Mouse (Mus musculus): Measurements from ENCODE around the gene Spn.
"Not testable (repeated sequence)": the region's sequence is repeated elsewhere in the genome, so short reads cannot be mapped to it uniquely, and the experiment has no call there.

The Spn gene

DNA sequence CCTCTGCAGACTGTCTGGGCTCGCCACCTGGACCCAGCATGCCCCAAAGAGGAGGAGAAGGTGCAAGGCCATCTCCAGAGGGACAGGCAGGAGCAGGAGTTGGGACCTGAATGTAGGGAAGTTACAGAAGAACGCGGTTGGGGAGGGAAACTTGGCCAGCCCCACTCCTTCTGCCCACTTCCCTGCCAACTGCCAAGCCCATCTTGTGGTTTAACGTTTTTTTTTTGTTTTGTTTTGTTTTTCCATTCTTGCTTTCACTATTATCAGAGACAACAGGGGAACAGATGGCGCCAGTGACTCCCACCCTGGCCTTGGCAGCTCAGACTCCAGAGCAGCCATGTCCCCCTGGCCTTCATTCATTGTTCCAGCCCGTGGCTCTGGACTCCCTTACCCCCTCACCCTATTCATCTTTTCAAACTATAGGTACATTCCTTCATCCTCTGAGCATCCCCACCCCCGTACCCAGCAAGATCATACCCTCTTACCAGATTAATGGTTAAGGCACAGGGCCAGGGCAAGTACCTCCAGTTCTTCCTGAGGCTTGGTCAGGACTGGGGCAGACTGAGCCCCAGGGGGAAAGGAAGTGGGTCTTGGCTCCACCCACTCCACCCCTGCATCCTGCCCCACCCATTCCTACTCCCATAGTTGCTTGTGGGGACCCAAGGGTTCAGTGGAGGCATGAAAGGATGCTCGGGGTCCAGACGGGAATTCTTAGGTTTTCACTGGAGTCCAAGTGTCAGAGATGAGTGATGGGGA lies at the start of gene Spn:
Gene Spn (minus strand): TSS at position 562 of the 756 bp plus-strand sequence.
- DNase-seq (ENCODE audit: low spot score in 2 of 2): peak; percentile 65 to 76

GRCm38 (mm10) chr7:127187351-127187750 lies 49.7 kb upstream of the Spn start:
- no peak for DNase-seq (ENCODE audit: low spot score in 2 of 2)

GRCm38 (mm10) chr7:127185601-127186000 lies 48.0 kb upstream of the Spn start:
- peak in 1 of 2 experiments; percentile 62 for DNase-seq (ENCODE audit: low spot score in 2 of 2)

DNA sequence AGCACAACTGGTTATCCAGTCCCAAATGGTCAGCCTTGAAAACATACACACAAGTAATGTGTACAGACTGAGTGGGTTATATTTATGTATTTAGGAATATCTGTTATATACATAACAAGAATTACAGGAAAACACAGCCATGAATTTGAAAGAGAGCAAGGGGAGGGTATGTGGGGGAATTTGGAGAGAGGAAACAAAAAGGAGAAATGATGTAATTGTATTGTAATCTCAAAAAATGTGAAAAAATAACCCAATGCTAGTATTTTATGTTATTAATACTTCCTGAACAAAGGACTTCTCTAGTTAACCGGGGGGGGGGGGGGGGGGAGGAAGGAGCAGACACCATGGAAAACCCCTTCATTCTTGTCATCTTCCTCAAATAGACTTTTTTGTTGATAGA lies 47.1 kb upstream of the Spn start:
- no peak for DNase-seq (ENCODE audit: low spot score in 2 of 2)

DNA sequence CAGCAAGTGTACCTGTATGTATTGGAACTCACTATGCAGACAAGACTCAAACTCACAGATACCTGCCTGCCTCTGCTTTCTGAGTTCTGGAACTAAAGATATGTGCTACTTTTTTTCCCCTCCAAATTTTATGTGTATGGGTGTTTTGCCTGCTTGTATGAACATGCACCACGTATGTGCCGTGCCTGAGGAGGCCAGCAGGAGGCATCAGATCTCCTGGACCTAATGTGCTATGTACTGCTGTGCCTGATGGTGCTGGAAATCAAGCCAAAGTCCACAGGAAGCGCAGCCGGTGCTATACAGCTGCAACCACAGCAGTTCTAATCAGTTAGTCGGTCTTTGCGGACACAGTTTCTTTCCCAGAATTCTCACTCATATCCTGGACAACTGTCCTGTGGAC lies 46.2 kb upstream of the Spn start:
- DNase-seq (ENCODE audit: low spot score in 2 of 2): peak; percentile 63 to 72

GRCm38 (mm10) chr7:127183345-127183744 lies 45.7 kb upstream of the Spn start:
- DNase-seq (ENCODE audit: low spot score in 2 of 2): no peak

- not testable (repeated sequence) for DNase-seq (ENCODE audit: low spot score in 2 of 2)
Observed at GRCm38 (mm10) chr7:127181724-127182123, 44.1 kb upstream of the Spn start.

DNA sequence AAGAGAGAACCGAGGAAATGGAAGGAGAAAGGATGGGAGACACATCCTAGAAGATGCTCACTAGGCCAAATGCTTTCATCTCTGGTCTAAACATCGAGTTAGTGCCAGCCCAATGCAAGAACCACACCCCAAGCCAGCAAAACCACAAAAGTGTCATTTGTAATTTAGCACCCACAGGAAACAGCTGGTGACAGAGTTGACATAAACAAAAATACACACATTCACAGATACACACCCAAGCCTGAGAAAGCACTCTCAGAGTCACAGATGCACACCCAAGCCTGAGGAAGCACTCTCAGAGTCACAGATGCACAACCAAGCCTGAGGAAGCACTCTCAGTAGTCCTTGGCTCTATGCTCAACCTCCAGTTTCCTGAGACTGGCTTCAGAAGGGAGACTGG lies 43.2 kb upstream of the Spn start:
- DNase-seq (ENCODE audit: low spot score in 2 of 2): no peak

DNA sequence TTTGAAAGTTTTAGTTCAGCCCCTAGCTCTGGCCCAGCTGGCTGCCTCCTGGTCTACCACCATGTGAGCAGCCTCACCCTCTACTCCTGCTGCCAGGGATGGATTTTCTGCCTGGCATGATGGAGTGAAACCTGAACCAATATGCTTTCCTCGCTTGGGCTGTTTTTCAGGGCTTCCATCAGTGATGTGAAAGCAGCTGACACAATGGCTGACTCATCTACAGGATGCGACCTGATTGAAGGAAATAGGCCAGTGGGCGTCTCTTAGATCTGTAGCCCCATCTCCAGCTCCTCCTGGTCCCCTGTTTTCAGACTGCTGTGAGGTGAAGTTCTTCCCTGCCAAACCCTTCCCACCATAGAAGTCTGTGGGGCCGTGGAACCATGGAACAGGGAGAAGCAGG lies 39.3 kb upstream of the Spn start:
- no peak for DNase-seq (ENCODE audit: low spot score in 2 of 2)

DNA sequence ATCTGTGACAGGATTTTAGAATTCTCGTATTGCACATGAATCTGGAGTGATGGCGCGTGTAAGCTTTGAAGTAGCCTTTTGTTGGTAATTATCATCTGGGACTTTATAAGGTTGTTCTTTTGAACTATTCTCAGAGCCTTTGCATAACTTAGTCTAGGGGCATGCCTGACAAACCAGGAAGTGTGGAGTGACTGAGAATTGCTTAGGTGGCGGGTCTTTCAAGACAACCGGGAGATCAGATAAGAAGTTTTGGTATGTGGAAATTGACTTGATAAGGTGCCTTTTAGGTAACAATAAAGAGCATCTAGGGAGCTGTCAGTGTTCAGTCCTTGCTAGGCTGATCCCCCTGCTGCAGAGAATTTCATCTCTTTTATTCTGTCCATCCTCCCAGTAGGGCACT lies 28.9 kb upstream of the Spn start:
- no peak for DNase-seq (ENCODE audit: low spot score in 2 of 2)

- no peak for DNase-seq (ENCODE audit: low spot score in 2 of 2)
Observed at GRCm38 (mm10) chr7:127165607-127166493, 28.2 kb upstream of the Spn start.

GRCm38 (mm10) chr7:127164002-127164401 lies 26.4 kb upstream of the Spn start:
- DNase-seq (ENCODE audit: low spot score in 2 of 2): no peak

GRCm38 (mm10) chr7:127162546-127162945 lies 24.9 kb upstream of the Spn start:
- no peak for DNase-seq (ENCODE audit: low spot score in 2 of 2)

DNA sequence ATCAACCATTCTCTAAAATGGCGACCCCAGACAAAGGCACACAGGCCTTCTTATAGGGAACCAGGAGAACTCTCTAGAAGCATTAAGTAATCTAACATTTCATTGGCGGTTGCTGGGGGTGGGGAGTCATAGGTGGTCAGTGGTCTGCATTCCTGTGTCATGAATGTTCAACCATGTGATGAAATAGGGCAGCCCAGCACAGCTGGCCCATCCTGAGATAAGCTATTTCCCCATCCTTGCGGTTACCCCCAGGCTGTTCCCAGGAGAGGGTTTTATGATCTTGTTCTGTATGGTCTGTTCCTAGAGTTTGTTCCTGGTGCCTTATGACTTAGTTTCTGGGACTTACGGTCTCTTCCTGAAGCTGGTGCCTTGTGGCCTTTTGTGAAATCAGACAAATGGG lies 19.9 kb upstream of the Spn start:
- DNase-seq (ENCODE audit: low spot score in 2 of 2): no peak

- DNase-seq (ENCODE audit: low spot score in 2 of 2): no peak
Observed at GRCm38 (mm10) chr7:127153477-127153876, 15.9 kb upstream of the Spn start.

DNA sequence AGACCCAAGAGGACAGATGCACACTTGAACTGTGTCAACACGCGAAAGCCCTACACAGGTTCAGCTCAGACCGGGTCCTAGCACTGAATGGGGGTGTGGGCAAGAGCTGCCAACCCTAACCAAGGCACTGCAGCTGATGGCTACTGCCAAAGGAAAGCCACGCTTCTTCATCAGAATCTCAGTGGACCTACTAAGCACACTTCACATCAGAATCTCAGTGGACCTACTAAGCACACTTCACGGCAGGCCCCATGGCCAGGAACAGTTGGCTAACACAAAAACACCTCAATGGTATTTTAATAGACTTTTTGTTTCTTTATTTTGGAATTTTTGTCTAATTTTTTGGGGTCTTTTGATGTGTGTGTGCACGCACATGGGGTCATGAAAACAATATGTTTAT lies 14.8 kb upstream of the Spn start:
- DNase-seq (ENCODE audit: low spot score in 2 of 2): no peak

GRCm38 (mm10) chr7:127147901-127148300 lies 10.3 kb upstream of the Spn start:
- DNase-seq (ENCODE audit: low spot score in 2 of 2): no peak

GRCm38 (mm10) chr7:127146267-127146603 lies 8.6 kb upstream of the Spn start:
- DNase-seq (ENCODE audit: low spot score in 2 of 2): no peak

- DNase-seq (ENCODE audit: low spot score in 2 of 2): no peak
Observed at GRCm38 (mm10) chr7:127145387-127146266, 8.0 kb upstream of the Spn start.

DNA sequence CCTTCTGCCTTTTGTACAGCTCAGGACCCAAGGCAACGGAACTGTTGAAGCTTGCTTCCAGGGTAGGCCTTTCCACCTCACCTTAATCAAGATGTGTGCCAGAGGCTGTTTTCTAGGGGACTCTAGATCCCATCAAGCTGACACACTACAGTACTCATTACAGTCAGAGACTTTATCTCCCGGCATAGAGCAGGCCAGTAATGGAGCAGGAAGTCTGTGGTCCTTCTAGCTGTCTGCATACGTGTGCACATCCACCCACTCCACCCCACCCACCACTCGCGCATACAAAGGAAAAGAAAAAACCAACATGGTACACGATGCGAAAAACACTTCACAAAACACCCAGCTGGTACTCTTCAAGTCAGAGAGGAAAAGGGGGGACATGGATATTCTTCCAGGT lies 6.8 kb upstream of the Spn start:
- DNase-seq (ENCODE audit: low spot score in 2 of 2): no peak

DNA sequence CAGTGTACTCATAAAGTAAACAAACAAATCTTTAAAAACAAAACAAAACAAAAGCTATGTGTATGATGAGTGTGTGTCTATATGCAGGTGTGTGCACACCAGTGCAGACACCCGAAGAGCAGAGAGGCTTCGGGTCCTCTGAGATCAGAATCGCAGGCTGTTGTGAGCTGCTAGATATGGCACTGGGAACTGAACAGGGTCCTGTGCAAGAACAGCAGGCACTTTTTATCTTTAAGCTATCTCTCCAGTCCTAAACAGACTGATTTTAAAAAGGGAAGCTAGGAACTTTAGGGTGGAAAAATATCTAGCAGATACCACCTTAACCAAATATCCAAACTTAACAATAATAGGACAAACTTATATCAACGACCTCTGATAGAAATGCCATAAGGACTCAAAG lies 5.0 kb upstream of the Spn start:
- DNase-seq (ENCODE audit: low spot score in 2 of 2): no peak

GRCm38 (mm10) chr7:127142214-127142613 lies 4.6 kb upstream of the Spn start:
- no peak for DNase-seq (ENCODE audit: low spot score in 2 of 2)
